Mouse (Mus musculus): ENCODE data around the gene Idnk. TPM values are rescaled to one million over a fixed set of nuclear protein-coding genes. Genes with fewer than 3 reads are reported as not detected.

Gene Idnk
- polyA plus RNA-seq, 1 experiment from 2014 or later = 25.4 TPM

DNA sequence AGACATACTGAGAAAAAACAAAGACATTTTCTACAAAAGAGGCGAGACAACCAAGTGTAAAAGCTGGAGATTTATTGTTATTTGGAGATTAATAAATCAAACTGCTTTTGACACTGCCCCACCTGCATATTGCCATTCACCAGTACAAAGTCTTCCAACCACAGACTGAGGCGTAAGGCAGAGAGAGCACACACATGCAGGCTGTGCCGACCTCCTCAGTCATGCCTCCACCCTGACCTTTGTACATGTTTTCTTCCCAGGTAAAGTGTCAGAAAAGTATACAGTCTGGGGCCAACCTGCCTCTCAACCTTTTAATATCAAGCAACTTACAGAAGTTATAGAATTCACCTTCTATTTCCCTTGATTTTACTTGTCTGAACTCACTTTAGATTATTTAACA is 18.7 kb downstream of the Idnk start:
- Histone ChIP-seq H3K9ac (no peak overlapping the region), H3K9me3 (replicated peaks) (no peaks in the 10 kb centered on the region), H3K4me3 (no peak overlapping the region), H3K27me3 (replicated peaks) (no peaks in the 10 kb centered on the region), H3K4me2 (no peak overlapping the region), H3K36me3 (peaks cover 58% of the 10 kb centered on the region), H3K4me1 (replicated peaks) (0 out of 2 replicates have a peak, but pooled peaks cover 3% of the 10 kb centered on the region), H3K27ac (ENCODE audit: poor library complexity, severe bottlenecking) (no peak overlapping the region)
- ATAC-seq (ENCODE audit: insufficient number of reproducible peaks, low FRiP score) = no peak
- WGBS = 88% methylated on average over 3 of the region's 3 CpGs

DNA sequence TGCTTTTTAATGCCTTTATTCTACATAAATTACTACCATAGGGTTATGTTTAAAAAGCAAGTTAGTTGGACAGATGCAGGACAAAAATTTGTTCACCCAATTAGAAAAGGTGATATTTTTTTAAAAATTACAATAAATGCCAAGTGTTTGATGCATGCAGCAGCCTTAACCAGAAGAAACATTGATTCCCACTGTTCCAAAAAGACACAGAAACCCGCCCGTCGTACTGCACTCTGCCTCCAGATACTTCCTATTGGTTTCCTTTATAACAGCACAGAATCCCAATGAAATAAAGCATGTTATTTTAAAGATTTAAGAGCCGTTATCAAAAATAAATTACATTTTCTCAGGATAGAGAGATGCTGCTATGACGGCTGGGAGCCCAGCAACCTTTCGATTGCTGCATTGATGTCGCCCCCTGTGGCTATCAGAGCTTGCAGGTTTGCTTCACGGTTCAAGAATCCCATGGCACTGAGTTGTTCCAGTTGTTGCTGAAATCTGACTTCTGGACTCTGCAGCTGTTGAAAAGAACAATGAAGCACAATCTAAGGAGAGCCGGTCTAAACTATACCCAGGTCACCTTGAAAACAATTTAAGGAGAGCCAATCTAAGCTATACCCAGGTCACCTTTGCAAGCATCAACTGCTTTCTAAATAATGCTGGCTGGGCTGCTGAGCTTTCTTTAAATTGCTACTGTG is 20.2 kb downstream of the Idnk start:
- 0 out of 2 replicates have a peak, but pooled peaks cover 3% of the 10 kb centered on the region for H3K4me1 ChIP-seq (replicated peaks)
- no peak for ATAC-seq (ENCODE audit: insufficient number of reproducible peaks, low FRiP score)
- H3K27ac ChIP-seq (ENCODE audit: poor library complexity, severe bottlenecking) = no peak overlapping the region
- no peaks in the 10 kb centered on the region for H3K27me3 ChIP-seq (replicated peaks)
- no peaks in the 10 kb centered on the region for H3K9me3 ChIP-seq (replicated peaks)
- WGBS = 83% methylated on average over 9 of the region's 9 CpGs
- no peak overlapping the region for H3K4me2 ChIP-seq
- peaks cover 62% of the 10 kb centered on the region for H3K36me3 ChIP-seq
- no peak overlapping the region for H3K9ac ChIP-seq
- no peak overlapping the region for H3K4me3 ChIP-seq

DNA sequence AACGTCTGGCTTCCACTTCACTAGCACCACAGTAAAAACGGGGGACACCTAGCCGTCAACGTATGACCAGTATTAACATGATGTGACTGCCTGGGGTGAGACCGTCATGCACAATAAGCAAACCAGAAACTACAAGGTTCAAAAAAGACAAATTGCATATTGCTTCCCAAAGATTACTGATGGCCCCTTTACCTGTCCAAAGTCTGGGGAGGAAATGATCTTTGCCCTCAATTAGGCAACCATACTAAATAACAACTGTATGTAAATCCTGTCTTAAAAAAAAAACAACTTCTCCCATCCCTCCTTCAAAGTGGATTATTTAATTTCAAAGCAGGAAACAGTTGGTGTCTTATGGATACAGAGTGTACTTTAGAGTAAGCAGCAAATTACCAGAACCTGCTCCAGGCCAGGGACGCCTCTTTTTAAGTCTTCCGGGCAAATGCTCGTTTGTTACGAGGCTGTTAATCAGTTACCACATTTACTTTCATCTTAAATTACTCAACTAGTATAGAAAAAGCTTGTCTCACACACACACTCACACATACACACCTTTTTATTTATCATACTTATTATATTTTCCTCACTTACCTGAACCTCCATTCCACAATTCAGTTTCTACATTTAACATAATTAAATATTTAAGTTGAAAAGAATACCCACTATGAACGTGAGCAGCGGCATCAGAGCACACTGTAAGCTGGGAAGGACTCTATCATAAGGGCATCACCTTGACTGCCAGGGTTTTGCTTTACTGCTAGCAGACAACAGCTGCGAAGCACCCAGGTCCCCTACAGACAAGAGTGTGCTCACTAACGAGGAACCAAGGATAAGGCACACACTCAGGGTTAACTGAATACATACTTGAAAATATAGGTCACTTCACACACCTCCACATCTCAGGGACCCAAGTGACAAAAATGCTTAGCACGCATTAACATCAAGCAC is 24.4 kb downstream of the Idnk start:
- no peaks in the 10 kb centered on the region for H3K4me1 ChIP-seq (replicated peaks)
- no peak overlapping the region for H3K4me3 ChIP-seq
- WGBS = 89% methylated on average over 14 of the region's 14 CpGs
- H3K9me3 ChIP-seq (replicated peaks) = no peaks in the 10 kb centered on the region
- no peaks in the 10 kb centered on the region for H3K27me3 ChIP-seq (replicated peaks)
- no peak overlapping the region for H3K9ac ChIP-seq
- ATAC-seq (ENCODE audit: insufficient number of reproducible peaks, low FRiP score) = no peak
- H3K27ac ChIP-seq (ENCODE audit: poor library complexity, severe bottlenecking) = no peak overlapping the region
- H3K4me2 ChIP-seq = no peak overlapping the region
- H3K36me3 ChIP-seq = peaks cover 52% of the 10 kb centered on the region

DNA sequence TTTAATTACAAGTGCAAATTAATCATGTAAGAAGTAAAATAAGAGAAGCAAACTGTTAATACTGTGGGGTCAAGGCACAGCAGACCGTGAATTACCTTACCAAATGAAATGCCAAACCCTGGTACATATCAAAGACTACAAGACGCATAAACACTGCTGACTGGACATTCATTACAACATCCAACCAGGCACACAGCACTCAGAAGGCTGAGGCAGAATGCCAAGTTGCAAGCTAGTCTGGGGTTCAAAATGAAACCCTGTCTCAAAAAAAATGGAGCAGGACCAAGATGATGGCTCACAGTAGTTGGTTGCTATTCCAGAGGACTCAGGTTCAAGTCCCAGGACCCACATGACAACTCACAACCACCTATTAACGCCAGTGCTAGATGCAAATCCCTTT is 26.7 kb downstream of the Idnk start:
- H3K27ac ChIP-seq (ENCODE audit: poor library complexity, severe bottlenecking) = no peak overlapping the region
- H3K27me3 ChIP-seq (replicated peaks) = no peaks in the 10 kb centered on the region
- 0 out of 2 replicates have a peak, but pooled peaks cover 3% of the 10 kb centered on the region for H3K4me1 ChIP-seq (replicated peaks)
- no peak for ATAC-seq (ENCODE audit: insufficient number of reproducible peaks, low FRiP score)
- H3K9me3 ChIP-seq (replicated peaks) = no peaks in the 10 kb centered on the region
- WGBS = 86% methylated on average over 3 of the region's 3 CpGs
- H3K4me3 ChIP-seq = no peak overlapping the region
- H3K36me3 ChIP-seq = peaks cover 45% of the 10 kb centered on the region
- H3K9ac ChIP-seq = no peak overlapping the region
- no peak overlapping the region for H3K4me2 ChIP-seq

DNA sequence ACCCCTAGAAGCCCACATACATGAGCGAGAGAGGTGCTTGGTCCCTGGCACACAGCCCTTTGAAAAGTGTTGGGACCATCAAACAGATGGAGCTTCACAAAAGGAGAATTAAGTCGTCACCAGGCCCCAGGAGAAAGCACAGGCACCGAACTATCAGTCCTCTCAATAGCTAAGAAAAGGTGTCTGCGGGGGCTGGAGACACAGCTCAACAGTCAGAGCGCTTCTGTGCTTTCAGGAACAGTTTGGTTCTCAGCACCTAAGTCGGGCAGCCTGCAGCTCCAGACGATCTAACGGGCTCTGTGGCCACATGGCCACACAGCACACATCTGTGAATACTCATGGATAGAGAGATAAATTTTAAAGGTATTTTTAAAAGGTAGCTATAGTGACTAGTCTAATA is 28.8 kb downstream of the Idnk start:
- peaks cover 45% of the 10 kb centered on the region for H3K36me3 ChIP-seq
- H3K27me3 ChIP-seq (replicated peaks) = no peaks in the 10 kb centered on the region

DNA sequence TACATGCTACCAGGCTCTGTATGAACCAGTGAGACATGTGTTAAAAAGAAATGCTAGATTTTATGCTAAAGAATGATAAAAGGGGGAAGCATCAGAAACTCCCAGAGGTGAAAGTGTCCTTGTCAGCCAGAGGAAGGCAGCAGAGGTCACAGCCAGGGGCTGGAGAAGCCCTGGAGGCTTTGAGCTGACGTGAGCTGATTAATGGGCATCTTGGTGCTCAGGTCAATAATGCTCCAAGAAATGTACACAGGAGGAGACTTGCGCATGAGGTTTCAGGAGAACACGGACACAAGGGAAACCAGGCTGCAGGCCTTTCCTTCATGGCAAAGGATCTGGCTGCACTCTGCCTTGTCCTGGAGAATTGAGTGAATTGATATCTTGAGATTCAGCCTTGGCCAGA is 30.3 kb downstream of the Idnk start:
- Histone ChIP-seq H3K27ac (ENCODE audit: poor library complexity, severe bottlenecking) (no peak overlapping the region), H3K4me2 (no peak overlapping the region), H3K36me3 (peaks cover 54% of the 10 kb centered on the region), H3K27me3 (replicated peaks) (no peaks in the 10 kb centered on the region), H3K9me3 (replicated peaks) (no peaks in the 10 kb centered on the region), H3K4me3 (no peak overlapping the region), H3K9ac (no peak overlapping the region), H3K4me1 (replicated peaks) (0 out of 2 replicates have a peak, but pooled peaks cover 3% of the 10 kb centered on the region)
- no peak for ATAC-seq (ENCODE audit: insufficient number of reproducible peaks, low FRiP score)
- WGBS = 88% methylated on average over 3 of the region's 3 CpGs

More for the DNA sequence above, 28.8 kb downstream of the Idnk start:
- Histone ChIP-seq H3K27ac (ENCODE audit: poor library complexity, severe bottlenecking) (no peak overlapping the region), H3K9ac (no peak overlapping the region), H3K9me3 (replicated peaks) (no peaks in the 10 kb centered on the region), H3K4me1 (replicated peaks) (0 out of 2 replicates have a peak, but pooled peaks cover 3% of the 10 kb centered on the region), H3K4me3 (no peak overlapping the region), H3K4me2 (no peak overlapping the region)
- ATAC-seq (ENCODE audit: insufficient number of reproducible peaks, low FRiP score) = no peak
- WGBS = 81% methylated on average over 8 of the region's 8 CpGs

DNA sequence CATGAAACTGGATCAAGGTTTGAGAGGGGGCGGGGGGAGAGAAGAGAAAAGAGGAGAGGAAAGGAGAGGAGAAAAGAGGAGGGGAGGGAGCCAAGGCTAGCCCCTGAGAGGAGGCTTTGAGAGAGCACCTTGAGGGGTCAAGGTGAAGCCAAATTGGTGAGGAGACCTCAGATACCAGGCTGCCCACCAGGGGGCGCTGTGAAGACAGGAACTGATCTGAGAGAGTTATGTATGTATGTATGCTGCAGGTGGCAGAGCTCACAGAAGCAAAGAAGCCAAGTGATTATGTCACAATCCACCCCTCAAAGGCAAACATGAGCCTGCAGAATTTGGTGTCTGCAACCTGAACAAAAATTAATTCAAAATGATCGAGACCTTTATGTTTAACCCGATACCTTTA is 31.0 kb downstream of the Idnk start:
- H3K4me3 ChIP-seq = no peak overlapping the region
- no peak for ATAC-seq (ENCODE audit: insufficient number of reproducible peaks, low FRiP score)
- no peak overlapping the region for H3K4me2 ChIP-seq
- peaks cover 53% of the 10 kb centered on the region for H3K36me3 ChIP-seq
- H3K9ac ChIP-seq = no peak overlapping the region
- 63% methylated on average over 4 of the region's 4 CpGs for WGBS
- H3K27me3 ChIP-seq (replicated peaks) = no peaks in the 10 kb centered on the region
- H3K27ac ChIP-seq (ENCODE audit: poor library complexity, severe bottlenecking) = no peak overlapping the region
- H3K9me3 ChIP-seq (replicated peaks) = no peaks in the 10 kb centered on the region
- 0 out of 2 replicates have a peak, but pooled peaks cover 3% of the 10 kb centered on the region for H3K4me1 ChIP-seq (replicated peaks)

DNA sequence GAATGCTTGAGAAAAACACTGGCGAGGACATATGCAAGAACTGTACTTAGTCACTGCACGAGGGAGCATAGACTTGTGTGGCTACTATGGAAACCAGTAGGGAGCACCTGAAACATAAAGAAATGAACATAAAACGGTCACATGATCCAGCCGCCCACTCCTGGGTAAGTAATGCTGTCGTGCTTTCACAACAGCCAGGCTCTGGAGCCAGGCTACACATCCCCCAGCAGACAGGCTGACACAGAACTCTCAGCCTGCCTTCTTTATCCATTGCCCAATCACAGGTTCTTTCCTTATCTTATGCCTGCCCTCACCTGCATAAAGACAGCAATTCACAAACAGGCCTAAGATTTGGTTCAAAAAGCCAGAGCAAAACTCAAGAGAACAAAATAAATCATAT is 32.0 kb downstream of the Idnk start:
- Histone ChIP-seq H3K4me2 (no peak overlapping the region), H3K9me3 (replicated peaks) (no peaks in the 10 kb centered on the region), H3K27me3 (replicated peaks) (no peaks in the 10 kb centered on the region), H3K4me3 (no peak overlapping the region), H3K9ac (no peak overlapping the region), H3K4me1 (replicated peaks) (0 out of 2 replicates have a peak, but pooled peaks cover 3% of the 10 kb centered on the region), H3K36me3 (peaks cover 49% of the 10 kb centered on the region), H3K27ac (ENCODE audit: poor library complexity, severe bottlenecking) (no peak overlapping the region)
- no peak for ATAC-seq (ENCODE audit: insufficient number of reproducible peaks, low FRiP score)
- 84% methylated on average over 5 of the region's 5 CpGs for whole genome bisulfite sequencing

DNA sequence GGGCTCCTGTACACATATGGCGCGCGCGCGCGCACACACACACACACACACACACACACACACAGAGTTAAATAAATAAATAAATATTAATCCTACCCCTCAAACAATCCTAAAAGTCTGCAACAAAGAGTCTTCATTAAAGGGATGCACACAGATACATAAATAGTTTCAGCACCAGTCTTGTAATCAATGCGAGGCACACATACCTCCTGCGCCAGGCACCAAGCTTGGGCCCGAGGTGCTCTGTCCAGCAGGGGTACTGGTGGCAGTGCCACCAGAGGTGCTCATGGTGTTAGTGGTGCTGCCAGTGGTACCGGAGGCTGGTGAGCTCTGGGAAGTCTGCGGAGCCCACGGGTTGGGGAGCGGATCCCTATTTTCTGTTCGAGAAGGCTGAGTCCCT is 34.1 kb downstream of the Idnk start:
- ATAC-seq (ENCODE audit: insufficient number of reproducible peaks, low FRiP score) = no peak
- H3K36me3 ChIP-seq = peaks cover 53% of the 10 kb centered on the region
- no peak overlapping the region for H3K9ac ChIP-seq
- 0 out of 2 replicates have a peak, but pooled peaks cover 3% of the 10 kb centered on the region for H3K4me1 ChIP-seq (replicated peaks)
- WGBS = 95% methylated on average over 14 of the region's 14 CpGs
- no peak overlapping the region for H3K4me3 ChIP-seq
- no peaks in the 10 kb centered on the region for H3K27me3 ChIP-seq (replicated peaks)
- H3K9me3 ChIP-seq (replicated peaks) = no peaks in the 10 kb centered on the region
- no peak overlapping the region for H3K4me2 ChIP-seq
- no peak overlapping the region for H3K27ac ChIP-seq (ENCODE audit: poor library complexity, severe bottlenecking)

DNA sequence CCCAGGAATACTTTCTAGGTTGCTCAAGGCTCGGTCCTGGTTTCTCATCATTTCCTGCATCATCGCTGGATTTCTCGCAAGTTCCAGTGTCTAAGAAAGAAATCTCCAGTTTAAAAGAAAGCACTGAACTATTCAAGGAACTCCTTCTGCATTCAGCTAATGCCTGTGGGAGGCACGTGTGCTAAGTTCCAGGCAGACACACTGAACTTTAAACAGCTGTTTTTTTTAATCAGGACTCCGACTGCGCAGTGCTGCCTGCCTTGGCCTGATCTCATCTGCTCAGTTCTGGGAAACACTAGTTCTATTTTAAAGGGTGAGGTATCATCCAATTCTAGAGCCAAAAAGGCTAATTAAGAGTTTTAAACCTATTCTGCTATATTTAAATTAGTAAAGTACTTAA is 34.7 kb downstream of the Idnk start:
- H3K4me2 ChIP-seq = no peak overlapping the region
- no peak for ATAC-seq (ENCODE audit: insufficient number of reproducible peaks, low FRiP score)
- WGBS = 90% methylated on average over 6 of the region's 6 CpGs
- no peak overlapping the region for H3K4me3 ChIP-seq
- H3K4me1 ChIP-seq (replicated peaks) = peaks cover 5% of the 10 kb centered on the region; the same call in 1 of the 2 replicates
- H3K36me3 ChIP-seq = peaks cover 51% of the 10 kb centered on the region
- H3K27me3 ChIP-seq (replicated peaks) = no peaks in the 10 kb centered on the region
- H3K9ac ChIP-seq = no peak overlapping the region
- H3K9me3 ChIP-seq (replicated peaks) = no peaks in the 10 kb centered on the region
- no peak overlapping the region for H3K27ac ChIP-seq (ENCODE audit: poor library complexity, severe bottlenecking)

DNA sequence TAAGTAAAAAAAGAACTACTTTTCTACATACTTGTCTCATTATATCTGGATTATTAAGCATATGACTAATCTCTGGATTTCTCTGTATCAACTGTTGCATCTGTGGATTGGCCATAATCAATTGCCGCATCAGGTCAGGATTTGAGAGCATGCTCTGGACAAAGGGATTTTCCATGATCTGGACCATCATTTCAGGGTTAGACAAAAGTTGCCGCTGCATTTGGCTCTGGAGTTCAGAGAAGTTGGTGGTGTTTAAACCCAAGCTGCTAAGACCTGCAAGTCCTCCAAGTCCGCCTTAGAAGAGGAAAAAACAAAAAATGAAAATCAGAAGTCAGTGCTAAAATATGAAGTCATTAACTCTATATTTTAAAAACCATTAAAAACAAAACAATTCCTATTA is 35.8 kb downstream of the Idnk start:
- H3K9ac ChIP-seq = no peak overlapping the region
- H3K27me3 ChIP-seq (replicated peaks) = no peaks in the 10 kb centered on the region
- no peak for ATAC-seq (ENCODE audit: insufficient number of reproducible peaks, low FRiP score)
- no peak overlapping the region for H3K27ac ChIP-seq (ENCODE audit: poor library complexity, severe bottlenecking)
- peaks cover 55% of the 10 kb centered on the region for H3K36me3 ChIP-seq
- H3K4me1 ChIP-seq (replicated peaks) = peaks cover 10% of the 10 kb centered on the region
- H3K4me2 ChIP-seq = no peak overlapping the region
- WGBS = 96% methylated on average over 3 of the region's 3 CpGs
- H3K4me3 ChIP-seq = no peak overlapping the region
- no peaks in the 10 kb centered on the region for H3K9me3 ChIP-seq (replicated peaks)

Measured in heart, embryonic 12.5 days (tissue).